Mouse (Mus musculus) liver, postnatal 0 days (tissue): Measurements from ENCODE around the gene Asz1. TPM values are rescaled to one million over a fixed set of nuclear protein-coding genes. Genes with fewer than 3 reads are reported as not detected.

Source experiments
- ATAC-seq: fragments of 200-750 bp; cut with Nextera tagmentation; 2 replicates; pipeline ENCODE4 v1.8.0; 2017; ENCODE audit warnings: mild to moderate bottlenecking, moderate library complexity
- DNase-seq: peaks from one replicate; pipeline ENCODE4 v3.0.0-alpha.2; 2016
- H3K27ac ChIP-seq: fragments of 300-500 bp; sonication (generic); 2 replicates; pipeline ENCODE4 v1.5.1; 2014; ENCODE audit warnings: antibody characterized with exemption, moderate library complexity, mild to moderate bottlenecking, low read depth
- H3K27me3 ChIP-seq: fragments of 300-500 bp; sonication (generic); 2 replicates; pipeline ENCODE4 v1.6.1; 2014; ENCODE audit warnings: low read length, control low read depth, mixed read lengths; ENCODE audit not compliant: insufficient read depth
- H3K36me3 ChIP-seq: fragments of 300-500 bp; sonication (generic); replicated peaks from 2 replicates; pipeline ENCODE4 v1.6.1; 2014; ENCODE audit warnings: mild to moderate bottlenecking, control low read depth, low read length, moderate library complexity, mixed read lengths; ENCODE audit not compliant: insufficient read depth
- H3K4me1 ChIP-seq: fragments of 300-500 bp; sonication (generic); 2 replicates; pipeline ENCODE4 v1.6.1; 2014; ENCODE audit warnings: antibody characterized with exemption, mild to moderate bottlenecking, control low read depth; ENCODE audit not compliant: insufficient read depth
- H3K4me2 ChIP-seq: fragments of 300-500 bp; sonication (generic); 2 replicates; pipeline ENCODE4 v1.6.1; 2014; ENCODE audit warnings: low read depth, mild to moderate bottlenecking, low read length, moderate library complexity, mixed read lengths
- H3K4me3 ChIP-seq: fragments of 300-500 bp; sonication (generic); 2 replicates; pipeline ENCODE4 v1.5.1; 2014; ENCODE audit warnings: low read depth, low read length
- H3K9ac ChIP-seq: fragments of 300-500 bp; sonication (generic); replicated peaks from 2 replicates; pipeline ENCODE4 v1.6.1; 2014; ENCODE audit warnings: mild to moderate bottlenecking, moderate library complexity
- H3K9me3 ChIP-seq: fragments of 300-500 bp; sonication (generic); 2 replicates; pipeline ENCODE4 v1.6.1; 2016; ENCODE audit warnings: mild to moderate bottlenecking, control low read depth, low read length, mixed read lengths
- CTCF ChIP-seq: sonication (generic); IDR thresholded peaks from 2 replicates; pipeline ENCODE4 v1.5.1; 2016; ENCODE audit warnings: antibody characterized with exemption, low read depth
- EP300 ChIP-seq: IDR thresholded peaks from 2 replicates; pipeline ENCODE4 v1.6.1; 2016; ENCODE audit warnings: antibody characterized with exemption, low read depth, mild to moderate bottlenecking
- WGBS: fragments of 180-500 bp; shearing (Covaris S2); extraction: QIAGEN DNeasy Blood & Tissue Kit; methylation state at CpG from one replicate; pipeline ENCODE4 v1.1.7; 2014; ENCODE audit not compliant: insufficient replicate concordance; 5-methylcytosine and 5-hydroxymethylcytosine counted together
- polyA plus RNA-seq: library from polyadenylated mRNA; unstranded; fragments of >200 nt; fragmentation: Nextera tagmentation; extraction: Ambion mirVana; gene quantifications from 2 replicates; pipeline ENCODE4 v1.2.1, GENCODE M21; 2015

The Asz1 gene
- polyA plus RNA-seq, 1 experiment from 2014 or later, result not detected

GRCm38 (mm10) chr6:18051702-18052101, 57.2 kb downstream of the Asz1 start:
- no peak for TF ChIP-seq EP300
- TF ChIP-seq CTCF, result no peak
- no peak for DNase-seq
- H3K9me3 ChIP-seq, result no peaks in the 10 kb centered on the region
- no peak overlapping the region for H3K4me3 ChIP-seq
- H3K9ac ChIP-seq, result no peak overlapping the region
- no peak for ATAC-seq
- H3K4me1 ChIP-seq, result no peaks in the 10 kb centered on the region
- no peak overlapping the region for H3K4me2 ChIP-seq
- H3K27ac ChIP-seq, result no peak overlapping the region
- H3K36me3 ChIP-seq, result no peaks in the 10 kb centered on the region
- WGBS, result 75% methylated on average over 5 of the region's 5 CpGs
- no peaks in the 10 kb centered on the region for H3K27me3 ChIP-seq

GRCm38 (mm10) chr6:18044299-18044698, 64.6 kb downstream of the Asz1 start:
- no peak overlapping the region for H3K4me3 ChIP-seq
- H3K9ac ChIP-seq, result no peak overlapping the region
- ATAC-seq (no peak), DNase-seq (no peak)
- H3K9me3 ChIP-seq, result no peaks in the 10 kb centered on the region
- no peak overlapping the region for H3K27ac ChIP-seq
- H3K4me2 ChIP-seq, result no peak overlapping the region
- WGBS, result 77% methylated on average over 4 of the region's 4 CpGs
- no peaks in the 10 kb centered on the region for H3K4me1 ChIP-seq
- TF ChIP-seq EP300, result no peak
- no peak for TF ChIP-seq CTCF
- no peaks in the 10 kb centered on the region for H3K27me3 ChIP-seq
- no peaks in the 10 kb centered on the region for H3K36me3 ChIP-seq

- no peak for DNase-seq
- no peaks in the 10 kb centered on the region for H3K9me3 ChIP-seq
- no peak for TF ChIP-seq CTCF
- no peak for TF ChIP-seq EP300
- no peak for ATAC-seq
- no peak overlapping the region for H3K4me2 ChIP-seq
- H3K27me3 ChIP-seq, result no peaks in the 10 kb centered on the region
- H3K4me3 ChIP-seq, result no peak overlapping the region
- no peak overlapping the region for H3K9ac ChIP-seq
- WGBS, result 73% methylated on average over 5 of the region's 5 CpGs
- H3K36me3 ChIP-seq, result no peaks in the 10 kb centered on the region
- H3K4me1 ChIP-seq, result no peaks in the 10 kb centered on the region
- no peak overlapping the region for H3K27ac ChIP-seq
Measured at GRCm38 (mm10) chr6:18043172-18043571, 65.7 kb downstream of the Asz1 start.

- H3K4me1 ChIP-seq, result peaks cover 11% of the 10 kb centered on the region
- no peak overlapping the region; the same call in 1 of the 2 replicates for H3K4me3 ChIP-seq
- no peak for TF ChIP-seq CTCF
- TF ChIP-seq EP300, result no peak
- ATAC-seq (no peak), DNase-seq (no peak)
- no peaks in the 10 kb centered on the region for H3K36me3 ChIP-seq
- H3K9me3 ChIP-seq, result no peaks in the 10 kb centered on the region
- peak overlapping the region; percentile 58 for H3K4me2 ChIP-seq
- no peak overlapping the region for H3K27ac ChIP-seq
- WGBS, result 27% methylated on average over 6 of the region's 6 CpGs
- peaks cover 46% of the 10 kb centered on the region for H3K27me3 ChIP-seq
- no peak overlapping the region for H3K9ac ChIP-seq
Measured at GRCm38 (mm10) chr6:18032271-18032670, 76.6 kb downstream of the Asz1 start.

- peak; percentile 38 for DNase-seq
- peak; percentile 48 for ATAC-seq
- WGBS, result 2% methylated on average over 29 of the region's 29 CpGs
- H3K27me3 ChIP-seq, result peaks cover 46% of the 10 kb centered on the region
- H3K4me3 ChIP-seq, result peak overlapping the region; percentile 26
- TF ChIP-seq CTCF (no peak), EP300 (no peak)
- H3K27ac ChIP-seq, result no peak overlapping the region
- peak overlapping the region; percentile 58 for H3K4me2 ChIP-seq
- no peaks in the 10 kb centered on the region for H3K9me3 ChIP-seq
- H3K36me3 ChIP-seq, result no peaks in the 10 kb centered on the region
- peaks cover 11% of the 10 kb centered on the region for H3K4me1 ChIP-seq
- H3K9ac ChIP-seq, result no peak overlapping the region
Measured at GRCm38 (mm10) chr6:18031509-18032010, 77.3 kb downstream of the Asz1 start.

- peaks cover 11% of the 10 kb centered on the region for H3K4me1 ChIP-seq
- peaks cover 46% of the 10 kb centered on the region for H3K27me3 ChIP-seq
- ATAC-seq (0 out of 2 replicates have a peak, but pooled peaks have one; percentile 13), DNase-seq (no peak)
- H3K9me3 ChIP-seq, result no peaks in the 10 kb centered on the region
- no peaks in the 10 kb centered on the region for H3K36me3 ChIP-seq
- WGBS, result 10% methylated on average over 12 of the region's 12 CpGs
- no peak overlapping the region for H3K9ac ChIP-seq
- H3K4me2 ChIP-seq, result peak overlapping the region; percentile 61
- H3K27ac ChIP-seq, result peak overlapping the region; percentile 16; the same call in 1 of the 2 replicates
- TF ChIP-seq EP300 (no peak), CTCF (no peak)
- H3K4me3 ChIP-seq, result peak overlapping the region; percentile 26
Measured at GRCm38 (mm10) chr6:18030868-18031508, 77.9 kb downstream of the Asz1 start.
